Mouse (Mus musculus) cerebellum, postnatal 36 days (tissue): ENCODE measurements around the gene Stk38l.
A peak's percentile ranks its signal among the peaks of the same experiment; 100 is the strongest.

Experiments used
- DNase-seq, 2 experiments: peaks; one replicate each; pipeline ENCODE4 v3.0.0; 2021 to 2022; ENCODE audit warnings: mixed read lengths in 2 of 2

The Stk38l gene

DNA sequence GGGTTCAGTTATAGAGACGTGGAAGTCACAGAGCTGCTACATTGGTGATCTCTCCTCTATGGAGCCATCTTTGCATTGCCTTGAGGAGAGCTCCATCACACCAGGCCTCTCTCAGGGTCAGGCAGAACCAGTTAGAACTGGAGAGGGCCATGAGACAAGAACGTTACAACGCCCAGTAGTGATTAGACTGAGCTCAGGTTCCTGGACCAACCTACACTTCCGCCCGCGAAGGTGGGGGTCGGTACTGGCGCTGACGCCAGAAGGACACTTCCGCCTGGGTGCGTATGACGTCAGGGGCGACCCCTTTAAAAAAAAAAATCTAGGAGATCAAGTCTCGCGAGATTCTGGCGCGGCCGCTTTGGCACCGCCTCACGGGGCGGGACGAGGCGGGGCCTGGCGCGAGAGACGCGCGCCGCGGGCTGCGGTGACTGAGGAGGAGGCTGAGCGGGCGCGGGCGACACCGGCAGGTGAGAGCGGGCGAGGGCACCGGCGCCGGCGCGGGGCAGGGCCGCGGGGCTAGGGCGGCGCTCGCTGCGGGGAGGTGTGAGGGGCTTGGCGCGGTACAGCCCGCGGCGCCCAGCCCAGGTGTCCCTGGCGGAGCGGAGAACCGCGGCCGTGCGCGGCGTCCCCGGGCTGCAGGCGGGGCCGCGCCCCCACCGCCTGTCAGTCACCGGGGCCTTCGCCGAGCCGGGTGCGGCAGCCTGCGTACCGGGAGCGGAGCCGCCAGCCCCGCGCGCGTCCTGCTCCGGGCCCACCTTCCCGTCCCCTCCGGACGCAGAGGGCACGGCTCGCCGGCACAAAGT, at the start of gene Stk38l:
Gene Stk38l, plus strand, starts transcription at position 415 of the 803 bp plus-strand sequence.
- DNase-seq: peak; percentile 94 to 96

DNA sequence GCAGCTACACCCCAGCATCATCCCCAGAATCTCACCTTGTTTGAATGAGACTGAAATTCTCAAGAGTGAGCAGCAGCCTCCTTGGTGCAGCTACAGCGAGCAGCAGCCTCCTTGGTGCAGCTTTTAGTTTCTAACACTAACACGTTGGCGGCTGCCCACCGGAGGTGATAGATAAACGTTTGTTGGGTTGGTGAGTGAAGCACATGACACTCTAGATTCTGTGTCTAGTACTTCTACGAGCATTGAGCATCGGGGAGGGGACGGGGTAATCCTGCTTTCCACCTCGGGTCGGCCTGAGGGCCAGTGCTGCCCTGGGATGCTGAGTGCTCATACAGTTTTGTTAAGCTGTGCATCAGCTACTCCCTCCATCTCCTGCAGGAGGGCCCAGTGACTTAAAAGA, 47.9 kb upstream of the Stk38l start:
- no peak for DNase-seq

DNA sequence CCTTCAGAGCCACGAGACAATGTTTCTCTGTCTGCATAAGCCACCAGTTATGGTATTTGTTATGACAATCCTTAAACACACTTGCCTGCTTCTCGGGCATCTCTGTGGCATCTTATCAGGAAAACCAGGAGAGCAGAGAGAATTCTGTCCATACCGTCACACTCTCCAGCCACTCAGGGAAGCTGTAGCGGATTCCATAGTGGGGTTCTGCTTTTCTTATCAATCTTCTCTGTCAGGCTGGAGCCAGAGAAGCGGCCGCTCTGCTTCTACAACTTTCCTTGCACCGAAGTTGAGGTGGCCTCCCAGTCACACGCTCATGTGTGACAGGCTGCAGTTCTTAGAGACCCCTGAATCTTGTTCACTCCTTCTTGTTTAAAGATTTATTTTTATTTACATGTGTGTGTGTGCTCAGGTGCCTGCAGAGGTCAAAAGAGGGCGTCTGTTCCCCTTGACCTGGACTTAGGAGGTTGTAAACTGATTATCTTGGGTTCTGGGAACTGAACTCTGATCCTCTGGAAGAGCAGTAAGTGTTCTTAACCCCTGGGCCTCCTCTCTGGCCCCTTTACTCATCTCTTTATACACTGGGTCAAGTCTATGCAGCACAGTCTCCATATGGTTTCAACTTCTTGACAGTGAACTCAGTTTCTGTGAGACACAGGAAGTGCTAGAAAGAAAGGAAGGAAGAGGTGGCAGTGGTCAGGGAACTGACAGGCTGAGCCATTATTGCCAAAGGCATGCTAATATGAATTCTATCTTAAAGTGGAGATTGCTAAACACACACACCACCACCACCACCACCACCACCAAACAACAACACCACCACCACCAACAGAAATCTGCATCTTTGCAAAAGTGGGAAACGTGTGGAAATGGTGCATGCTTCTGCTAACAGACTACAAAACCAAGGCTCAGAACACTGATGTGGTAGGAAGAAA, 46.4 kb upstream of the Stk38l start:
- DNase-seq: no peak

DNA sequence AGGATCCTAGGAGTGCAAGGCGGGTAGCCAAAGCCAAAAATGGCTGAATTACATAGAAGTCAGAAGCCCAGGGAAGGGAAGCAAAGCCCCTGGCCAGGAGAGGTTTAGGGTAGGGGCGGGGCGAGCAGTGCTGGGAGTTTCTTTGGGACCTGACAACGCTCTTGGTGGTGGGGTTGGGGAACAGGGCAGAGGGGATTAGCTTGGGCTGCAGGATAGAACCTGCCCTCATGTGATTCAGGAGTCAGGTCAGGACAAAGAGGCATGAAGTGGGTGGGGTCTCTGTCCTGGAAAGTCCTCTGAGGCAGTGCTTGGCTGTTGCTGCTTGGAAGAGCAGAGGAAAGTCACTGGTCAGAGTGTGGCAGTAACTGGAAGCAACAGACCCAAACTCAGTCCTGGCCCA, 40.9 kb upstream of the Stk38l start:
- DNase-seq: no peak

DNA sequence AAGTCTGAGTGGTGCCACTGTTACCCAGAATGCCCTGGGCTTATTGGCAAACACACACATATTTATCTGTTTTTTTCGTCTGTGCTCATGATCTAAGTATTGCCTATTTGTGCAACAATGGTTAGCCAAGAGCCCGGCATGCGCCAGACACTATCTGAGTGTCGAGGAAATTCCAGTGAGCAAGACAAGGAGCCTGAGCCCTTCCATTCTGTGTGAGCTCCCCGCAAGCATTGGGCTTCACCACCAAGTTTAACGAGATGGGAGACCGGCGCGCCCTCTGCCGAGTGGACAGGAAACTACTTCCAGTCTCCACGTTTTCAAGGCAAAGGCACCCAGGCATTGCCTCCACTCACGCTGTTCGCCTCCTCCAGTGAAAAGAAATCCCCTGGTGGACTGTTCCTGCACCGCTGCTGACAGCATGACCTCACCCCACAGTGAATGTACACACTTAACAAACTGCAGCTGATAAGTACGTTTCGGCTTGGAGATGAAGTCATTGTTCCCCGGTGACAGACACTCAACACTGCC, 39.0 kb upstream of the Stk38l start:
- no peak for DNase-seq

DNA sequence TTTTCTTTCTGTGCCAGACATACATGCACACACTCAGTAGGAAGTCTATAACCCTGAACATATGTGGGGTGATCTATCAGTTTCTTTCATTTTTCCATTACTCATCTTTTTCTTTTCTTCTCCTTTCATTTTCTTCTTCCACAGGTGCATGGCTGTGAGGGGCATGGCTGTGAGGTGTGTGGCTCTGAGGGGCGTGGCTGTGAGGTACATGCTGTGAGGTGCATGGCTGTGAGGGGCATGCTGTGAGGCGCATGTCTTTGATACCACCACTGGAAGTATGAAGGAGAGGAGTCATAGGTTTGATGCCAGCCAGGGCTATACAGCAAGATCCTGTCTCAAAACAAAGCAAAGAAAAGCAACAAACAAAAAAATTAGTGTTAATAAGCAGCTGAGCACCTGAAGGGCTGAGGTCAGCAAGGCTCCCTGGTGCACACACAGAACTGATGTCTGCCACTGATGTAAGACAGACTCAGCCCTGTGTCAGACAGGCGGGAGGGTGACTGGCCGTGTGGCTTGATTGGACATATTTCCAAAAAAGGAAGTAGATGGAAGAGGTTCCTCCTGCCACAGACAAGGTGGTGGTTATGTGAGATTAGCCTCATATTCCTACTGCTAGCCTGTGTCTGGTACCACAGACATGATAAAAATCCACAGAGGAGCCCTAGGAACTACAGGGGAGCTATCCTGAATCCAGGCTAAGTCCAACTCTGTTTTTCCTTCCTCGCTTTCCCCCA, 38.2 kb upstream of the Stk38l start:
- DNase-seq: no peak

DNA sequence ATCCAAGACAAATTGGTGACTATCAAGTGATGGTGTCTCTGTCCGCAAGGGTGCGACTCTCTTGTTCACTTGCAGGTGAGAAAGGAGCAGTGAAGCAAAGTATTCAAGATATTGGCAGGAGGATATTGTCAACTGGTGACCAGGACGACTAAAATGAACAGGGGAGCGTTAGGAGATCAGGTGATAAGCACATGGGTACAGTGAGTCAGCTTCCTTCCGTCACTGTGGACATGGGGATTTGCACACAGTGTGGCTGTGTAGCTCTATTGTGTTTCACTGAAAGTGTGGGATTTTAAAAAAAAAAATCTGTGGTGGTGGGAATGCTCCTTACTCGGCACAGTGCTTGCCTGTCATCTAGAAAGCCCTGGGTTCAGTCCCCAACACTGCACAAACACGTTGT, 36.8 kb upstream of the Stk38l start:
- no peak for DNase-seq

DNA sequence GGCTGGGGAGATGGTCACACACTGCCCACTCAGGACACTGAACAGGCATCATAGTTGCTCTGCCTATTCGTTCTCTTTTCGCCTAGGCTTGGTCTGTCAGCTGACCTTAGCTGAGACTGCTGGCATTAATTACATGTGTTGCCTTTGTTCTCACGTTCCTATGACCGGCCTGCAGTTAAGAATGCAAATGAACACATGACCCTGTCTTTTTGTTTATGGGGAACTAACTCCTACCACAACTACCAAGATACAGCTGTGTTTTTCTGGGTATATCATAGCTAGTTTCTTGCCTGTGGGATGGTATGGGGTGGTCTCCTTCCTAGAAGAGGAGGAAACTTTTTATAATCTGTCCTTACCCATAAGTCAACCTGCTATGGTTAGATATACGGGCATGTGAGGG, 35.9 kb upstream of the Stk38l start:
- no peak for DNase-seq

DNA sequence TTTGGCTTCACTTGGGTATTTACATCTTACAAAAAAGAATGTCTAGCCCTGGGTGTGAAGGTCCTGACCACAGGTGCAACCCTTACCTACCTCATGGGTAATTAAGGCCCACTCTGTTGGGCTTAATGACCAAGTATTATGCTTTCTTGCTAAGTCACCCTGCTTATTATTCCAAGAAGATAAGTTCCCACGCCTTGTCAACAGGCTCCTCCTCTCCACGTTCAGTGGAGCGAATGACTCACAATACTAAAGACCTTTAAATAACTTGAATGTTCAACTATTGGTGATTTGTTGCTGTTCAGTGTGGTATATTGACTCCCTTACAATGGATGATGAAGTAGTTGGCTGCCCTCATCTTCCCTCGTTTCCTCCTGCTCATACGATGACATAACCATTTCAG, 27.0 kb upstream of the Stk38l start:
- no peak for DNase-seq

DNA sequence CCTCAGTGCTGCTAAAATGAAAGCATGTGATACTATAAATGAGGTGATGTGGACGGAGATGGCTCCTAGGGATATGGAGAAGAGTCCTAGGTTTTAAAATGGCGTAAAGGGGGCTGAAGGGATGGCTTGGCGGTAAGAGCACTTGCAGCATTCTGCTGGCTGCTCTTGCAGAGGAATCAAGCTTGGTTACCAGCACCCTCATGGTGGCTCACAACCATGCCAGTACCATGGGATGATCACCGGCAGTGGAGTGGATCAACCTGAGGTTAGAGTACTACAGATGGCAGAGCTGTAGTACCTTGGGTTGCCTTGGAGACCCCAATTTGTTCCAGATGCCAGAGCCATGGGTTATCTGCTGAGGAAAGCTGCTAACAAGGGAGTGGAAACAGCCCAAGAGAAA, 26.4 kb upstream of the Stk38l start:
- no peak for DNase-seq

DNA sequence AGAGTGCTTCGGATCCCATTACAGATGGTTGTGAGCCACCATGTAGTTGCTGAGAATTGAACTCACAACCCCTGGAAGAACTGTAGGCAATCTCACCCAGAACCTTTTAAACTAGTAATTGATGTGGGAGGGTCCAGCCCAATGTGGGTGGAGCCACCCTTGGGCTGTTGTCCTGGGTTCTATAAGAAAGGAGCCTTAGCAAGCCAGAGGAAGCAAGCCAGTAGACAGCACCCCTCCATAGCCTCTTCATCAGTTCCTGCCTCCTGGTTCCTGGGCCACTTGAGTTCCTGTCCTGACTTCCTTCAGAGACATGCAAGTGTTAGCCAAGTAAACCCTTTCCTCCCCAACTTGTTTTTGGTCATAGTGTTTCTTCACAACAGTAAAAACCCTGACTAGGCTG, 24.3 kb upstream of the Stk38l start:
- no peak for DNase-seq

DNA sequence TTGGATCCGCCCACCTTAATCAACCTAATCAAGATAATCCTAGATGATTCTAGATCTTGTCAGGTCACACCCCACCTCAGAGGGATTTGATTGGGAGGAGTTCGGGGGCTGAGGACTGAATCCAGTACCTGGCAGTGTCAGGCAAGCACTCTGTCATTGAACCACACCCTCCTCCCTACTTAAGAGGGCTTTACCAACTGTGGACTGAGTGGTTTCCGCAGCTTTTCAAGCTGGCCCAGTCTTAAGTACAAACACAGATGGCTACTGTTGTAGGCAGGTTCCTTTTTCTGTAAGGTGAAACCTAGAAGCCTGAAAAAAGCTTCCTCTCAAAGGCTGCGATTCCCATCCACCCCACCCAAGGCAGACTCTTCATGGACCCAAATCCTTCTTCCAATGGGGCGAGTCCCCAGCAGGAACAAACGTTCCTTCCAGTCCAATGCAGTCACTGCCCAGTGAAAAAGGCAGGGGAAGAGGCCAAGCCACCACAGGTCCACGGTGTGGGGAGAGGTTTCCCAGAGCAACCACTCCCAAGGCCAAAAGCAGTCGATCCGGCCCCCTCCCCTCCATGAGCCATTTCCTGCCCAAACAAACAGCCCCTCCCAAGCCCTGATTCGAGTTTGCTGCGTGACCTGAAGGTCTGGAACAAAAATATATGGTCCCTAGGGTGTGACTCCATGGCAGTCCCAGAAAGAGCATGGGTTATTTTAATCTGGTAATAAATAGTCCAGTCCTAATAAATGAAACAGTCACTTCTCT, 22.5 kb upstream of the Stk38l start:
- DNase-seq: no peak

DNA sequence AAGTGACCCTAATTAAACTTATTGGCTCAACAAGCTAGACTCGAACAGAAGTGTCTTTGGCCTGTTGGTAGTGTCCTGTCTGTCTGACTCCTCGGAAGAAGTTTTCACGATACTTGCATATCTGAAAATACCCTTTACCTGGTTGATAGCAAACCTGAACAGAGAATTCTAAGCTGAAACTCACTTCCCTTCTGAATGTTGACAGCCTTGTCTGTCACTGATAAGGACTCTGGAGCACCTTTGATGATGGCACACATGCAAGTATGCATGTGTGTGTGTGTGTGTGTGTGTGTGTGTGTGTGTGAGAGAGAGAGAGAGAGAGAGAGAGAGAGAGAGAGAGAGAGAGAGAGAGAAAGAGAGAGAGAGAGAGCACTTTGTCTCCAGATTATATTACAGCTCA, 21.4 kb upstream of the Stk38l start:
- DNase-seq: no peak

DNA sequence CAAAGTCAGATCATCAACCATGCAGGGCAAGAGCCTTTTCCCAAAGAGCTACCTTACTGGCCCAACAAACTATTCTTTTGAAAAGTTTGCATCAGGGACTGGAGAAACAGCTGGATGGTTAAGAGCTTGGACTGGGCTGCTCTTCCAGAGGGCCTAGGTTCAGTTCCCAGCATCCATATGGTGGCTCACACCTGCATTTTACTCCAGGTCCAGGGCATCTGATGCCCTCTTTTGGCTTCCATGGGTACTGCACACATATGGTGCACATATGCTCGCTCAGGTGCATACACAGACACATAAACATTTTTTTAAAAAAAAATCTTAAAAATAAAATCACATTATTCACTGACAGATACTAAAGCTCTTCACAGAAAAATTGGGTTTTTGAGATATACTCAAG, 19.2 kb upstream of the Stk38l start:
- no peak for DNase-seq

DNA sequence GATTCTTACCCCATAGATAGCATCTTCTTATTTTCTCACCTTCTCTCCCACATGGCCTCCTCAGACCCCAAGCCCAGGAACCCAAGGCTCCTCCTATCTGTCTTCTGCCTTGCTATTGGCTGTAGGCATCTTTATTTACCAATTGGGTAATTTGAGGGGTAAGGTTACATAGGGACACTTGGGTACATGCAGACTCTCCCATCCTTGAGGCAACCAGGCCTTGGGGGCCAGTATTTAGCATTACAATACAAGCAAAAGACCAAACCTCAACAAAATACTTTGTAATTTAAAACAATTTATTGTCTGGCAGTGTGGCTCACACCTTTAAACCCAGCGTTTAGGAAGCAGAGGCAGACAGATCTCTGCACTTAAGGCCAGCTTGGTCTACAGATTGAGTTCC, 5.2 kb upstream of the Stk38l start:
- DNase-seq: no peak

DNA sequence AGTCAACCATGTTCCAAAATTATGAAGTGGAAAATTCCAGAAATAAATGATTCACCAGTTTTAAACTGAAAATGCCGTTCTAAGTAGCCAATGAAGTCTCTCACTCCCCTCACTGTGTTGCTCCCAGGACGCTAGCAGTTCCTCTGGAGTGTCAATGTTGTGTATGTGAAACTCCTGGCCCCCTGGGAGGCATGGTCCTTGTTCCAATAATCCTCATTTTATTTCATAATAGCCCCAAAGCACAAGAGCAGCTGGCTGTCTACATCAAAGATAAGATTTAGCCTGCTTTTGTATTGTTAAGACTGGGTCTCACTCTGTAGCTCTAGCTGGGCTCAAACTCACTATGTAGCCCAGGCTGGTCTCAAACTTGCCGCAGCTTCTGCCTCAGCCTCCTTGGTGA, 990 bp upstream of the Stk38l start:
- no peak for DNase-seq

DNA sequence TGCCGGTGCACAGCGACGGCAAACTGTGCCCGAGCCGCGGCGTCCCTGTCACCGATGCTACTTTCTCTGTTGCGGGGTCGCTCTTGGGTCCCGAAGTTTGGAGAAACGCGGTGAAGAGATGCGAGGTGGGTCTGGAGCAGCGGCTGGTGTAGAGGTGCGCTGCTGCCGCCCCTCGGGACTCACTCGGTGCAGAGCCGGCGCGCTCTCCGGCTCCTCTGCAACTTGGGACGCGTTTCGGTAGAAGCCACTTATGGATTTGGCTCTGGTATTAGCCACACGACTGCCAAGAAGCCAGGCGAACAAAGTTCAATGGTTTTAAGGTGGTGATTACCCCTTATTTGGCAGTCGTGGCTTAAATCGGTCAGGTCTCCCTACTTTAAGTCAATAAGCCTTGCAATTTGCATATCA, 593 bp downstream of the Stk38l start:
- no peak for DNase-seq

DNA sequence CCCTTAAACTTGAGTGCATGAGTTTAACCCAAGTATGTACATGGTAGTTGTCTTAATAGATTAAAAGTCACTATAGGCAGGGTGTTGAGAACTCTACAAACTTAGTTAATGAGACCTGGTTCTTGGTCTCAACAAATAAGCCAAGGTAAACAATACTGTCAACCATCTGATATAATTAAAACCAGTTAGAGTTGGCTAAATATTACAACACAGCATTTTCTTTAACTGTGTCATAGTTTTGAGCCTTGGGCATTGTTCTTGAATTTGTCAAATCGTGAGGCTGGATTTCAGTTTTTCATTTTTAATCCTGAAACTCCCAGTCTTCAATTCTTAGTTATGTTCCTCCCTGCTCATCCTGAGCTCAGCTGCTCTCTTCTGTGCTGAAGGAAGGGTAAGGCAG, 6.2 kb downstream of the Stk38l start:
- no peak for DNase-seq

DNA sequence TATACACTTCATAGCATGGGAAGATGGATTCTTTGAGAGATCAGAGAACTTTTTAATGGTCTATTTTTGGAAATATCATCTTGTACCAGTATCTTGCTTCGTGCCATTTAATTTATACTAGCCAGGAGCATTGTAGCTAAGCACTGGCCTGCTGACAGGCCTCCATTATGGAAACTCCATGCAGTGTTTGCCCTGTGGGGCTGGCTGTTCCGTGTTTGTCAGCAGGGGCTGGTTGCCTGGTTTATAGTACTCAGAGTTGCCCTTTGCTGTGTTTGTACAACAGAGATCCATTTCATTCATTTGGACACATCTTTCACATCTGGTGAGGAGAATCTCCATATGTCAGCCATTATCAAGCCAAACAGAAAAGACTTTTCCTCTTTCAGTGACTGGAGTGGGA, 6.9 kb downstream of the Stk38l start:
- DNase-seq: no peak

DNA sequence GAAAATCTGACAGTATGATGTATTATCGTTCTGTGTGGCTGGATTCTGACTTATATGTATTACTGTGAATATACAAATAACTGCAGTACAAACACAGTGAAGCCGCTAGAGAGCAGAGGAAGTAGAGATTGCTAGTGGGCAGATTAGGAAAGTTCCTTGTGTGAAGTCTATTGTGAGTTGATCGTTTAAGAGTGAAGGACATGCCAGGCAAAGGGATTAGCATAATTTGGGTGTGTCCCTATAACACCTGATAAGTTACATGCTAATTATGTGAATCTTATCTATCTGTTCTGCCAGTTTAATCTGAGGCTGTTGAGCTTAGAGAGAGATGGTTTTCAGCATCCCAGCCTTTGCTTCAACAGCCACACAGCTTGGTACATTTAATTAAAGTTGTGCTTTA, 7.4 kb downstream of the Stk38l start:
- no peak for DNase-seq

DNA sequence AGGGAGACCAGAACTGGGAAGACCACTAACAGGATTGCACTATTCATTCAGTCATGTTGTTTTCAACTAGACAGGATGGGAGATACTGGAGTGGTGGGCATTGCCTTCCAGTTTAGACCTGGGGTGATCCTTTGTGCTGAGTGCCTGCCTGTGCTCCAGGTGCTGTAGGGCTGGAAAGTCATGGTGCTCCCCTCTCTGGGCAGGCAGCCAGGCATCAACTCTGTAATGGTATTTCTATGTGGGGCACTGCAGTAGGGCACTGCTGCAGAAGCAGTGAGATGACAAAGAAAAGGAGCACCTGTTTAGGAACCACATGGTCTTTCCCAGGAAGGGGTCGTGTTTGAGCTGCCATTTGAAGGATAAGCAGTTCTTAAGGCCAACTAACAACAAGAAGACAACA, 7.9 kb downstream of the Stk38l start:
- DNase-seq: peak in 1 of 2 experiments; percentile 23

DNA sequence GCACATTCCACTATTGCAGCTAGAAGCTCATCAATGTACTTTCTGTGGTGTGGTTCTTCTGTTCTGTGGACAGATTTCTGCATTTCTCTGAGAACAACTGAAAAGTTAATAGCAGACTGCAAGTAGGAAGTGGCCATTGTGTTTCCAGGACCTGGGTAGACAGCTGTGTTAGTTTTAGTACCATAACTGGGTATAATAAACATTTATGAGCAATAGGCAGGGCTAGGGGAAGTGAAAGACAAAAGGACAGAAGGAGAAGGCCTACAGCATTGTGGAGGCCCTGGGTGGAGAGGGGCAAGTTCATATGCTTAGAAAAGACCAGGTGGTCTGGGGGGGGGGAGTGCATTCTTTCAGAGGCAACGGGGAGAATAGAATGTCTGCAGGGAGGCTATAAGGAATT, 8.8 kb downstream of the Stk38l start:
- no peak for DNase-seq
